Mouse (Mus musculus) neural tube, embryonic 14.5 days (tissue): ENCODE measurements around the gene Rhog. TPM values are rescaled to one million over a fixed set of nuclear protein-coding genes. Genes with fewer than 3 reads are reported as not detected.

ENCODE experiments used
- ATAC-seq: fragments of 200-750 bp; cut with Nextera tagmentation; 2 replicates; pipeline ENCODE4 v1.8.0; 2017; ENCODE audit warnings: low read depth, mild to moderate bottlenecking, moderate TSS enrichment, moderate library complexity
- H3K27ac ChIP-seq: fragments of 300-500 bp; sonication (generic); 2 replicates; pipeline ENCODE4 v1.5.1; 2014; ENCODE audit warnings: low read depth, mild to moderate bottlenecking, control low read depth, low read length, moderate library complexity, mixed read lengths
- H3K27me3 ChIP-seq: fragments of 300-500 bp; sonication (generic); 2 replicates; pipeline ENCODE4 v1.6.1; 2014; ENCODE audit warnings: low read length; ENCODE audit not compliant: control insufficient read depth, insufficient read depth
- H3K36me3 ChIP-seq: fragments of 300-500 bp; sonication (generic); 2 replicates; pipeline ENCODE4 v1.6.1; 2014; ENCODE audit warnings: low read length, mixed read lengths; ENCODE audit not compliant: control insufficient read depth, insufficient read depth
- H3K4me1 ChIP-seq: fragments of 300-500 bp; sonication (generic); 2 replicates; pipeline ENCODE4 v1.6.1; 2014; ENCODE audit warnings: low read length; ENCODE audit not compliant: control insufficient read depth, insufficient read depth
- H3K4me2 ChIP-seq: fragments of 300-500 bp; sonication (generic); 2 replicates; pipeline ENCODE4 v1.6.1; 2014; ENCODE audit warnings: mild to moderate bottlenecking, low read depth, low read length, control low read depth
- H3K4me3 ChIP-seq: fragments of 300-500 bp; sonication (generic); 2 replicates; pipeline ENCODE4 v1.5.1; 2014; ENCODE audit warnings: low read depth, low read length, control low read depth, mixed read lengths
- H3K9ac ChIP-seq: fragments of 300-500 bp; sonication (generic); replicated peaks from 2 replicates; pipeline ENCODE4 v1.6.1; 2014; ENCODE audit warnings: low read depth, mild to moderate bottlenecking, control low read depth, low read length, mixed read lengths
- H3K9me3 ChIP-seq: fragments of 300-500 bp; sonication (generic); 2 replicates; pipeline ENCODE4 v1.6.1; 2016; ENCODE audit warnings: low read length; ENCODE audit not compliant: control insufficient read depth
- WGBS: fragments of 180-500 bp; shearing (Covaris S2); extraction: QIAGEN DNeasy Blood & Tissue Kit; methylation state at CpG from one replicate; pipeline ENCODE4 v1.1.7; 2014; 5-methylcytosine and 5-hydroxymethylcytosine counted together
- polyA plus RNA-seq: library from polyadenylated mRNA; unstranded; fragments of >200 nt; fragmentation: Nextera tagmentation; extraction: Ambion mirVana; gene quantifications from 2 replicates; pipeline ENCODE4 v1.2.1, GENCODE M21; 2014

Gene Rhog
- polyA plus RNA-seq = 11.4 and 19.4 TPM in 2 replicates

DNA sequence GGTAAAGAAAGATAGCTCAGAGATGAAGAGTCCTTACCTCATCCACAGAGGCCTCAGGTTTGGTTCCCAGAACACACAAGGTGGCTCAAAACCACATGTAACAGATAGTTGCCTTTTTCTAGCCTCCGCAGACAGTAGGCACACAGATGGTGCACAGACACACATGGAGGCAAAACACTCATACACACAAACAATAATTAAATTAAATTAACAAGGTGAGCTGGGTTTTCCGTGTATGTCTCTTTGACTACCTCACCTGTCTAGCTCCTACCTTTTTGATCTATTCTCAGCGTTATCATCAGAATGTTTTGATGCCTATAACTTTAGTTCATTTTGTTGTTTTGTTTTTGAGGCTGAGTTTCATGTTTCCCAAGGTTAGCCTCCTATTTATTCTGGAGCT lies at the start of gene Rhog:
Gene Rhog (minus strand): TSS at position 101 of the 400 bp plus-strand sequence.
- Histone ChIP-seq H3K36me3 (no peaks in the 10 kb centered on the region), H3K27ac (no peak within 1 kb of the TSS), H3K9ac (no peak within 1 kb of the TSS), H3K4me2 (no peak within 1 kb of the TSS), H3K4me3 (no peak within 1 kb of the TSS), H3K4me1 (peaks cover 5% of the 10 kb centered on the region), H3K27me3 (no peaks in the 10 kb centered on the region), H3K9me3 (no peaks in the 10 kb centered on the region)
- no peak for ATAC-seq
- WGBS = 86% methylated on average over 3 of the region's 3 CpGs

DNA sequence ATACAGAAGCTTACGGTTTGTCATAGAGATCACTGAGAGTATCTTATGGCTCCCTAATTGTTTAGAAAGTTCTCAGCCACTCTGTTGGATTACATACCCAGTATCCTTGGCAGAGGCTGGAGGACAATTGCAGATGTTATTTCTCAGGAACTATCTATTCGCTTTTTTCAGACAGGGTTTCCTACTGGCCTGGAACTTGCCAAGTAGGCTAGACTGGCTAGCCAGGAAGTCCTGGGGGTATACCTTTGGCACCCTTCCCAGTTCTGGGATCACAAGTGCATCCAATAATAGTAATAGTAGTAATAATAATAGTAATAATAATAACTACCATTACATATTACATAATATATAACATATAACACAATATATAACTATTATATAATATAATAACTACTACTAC lies 49.7 kb upstream of the Rhog start:
- 92% methylated on average over 2 of the region's 2 CpGs for WGBS
- H3K4me3 ChIP-seq = no peak overlapping the region
- H3K9ac ChIP-seq = no peak overlapping the region
- H3K27ac ChIP-seq = no peak overlapping the region
- no peaks in the 10 kb centered on the region for H3K9me3 ChIP-seq
- H3K36me3 ChIP-seq = no peaks in the 10 kb centered on the region
- no peak overlapping the region for H3K4me2 ChIP-seq
- H3K27me3 ChIP-seq = no peaks in the 10 kb centered on the region
- no peaks in the 10 kb centered on the region for H3K4me1 ChIP-seq
- ATAC-seq = no peak

DNA sequence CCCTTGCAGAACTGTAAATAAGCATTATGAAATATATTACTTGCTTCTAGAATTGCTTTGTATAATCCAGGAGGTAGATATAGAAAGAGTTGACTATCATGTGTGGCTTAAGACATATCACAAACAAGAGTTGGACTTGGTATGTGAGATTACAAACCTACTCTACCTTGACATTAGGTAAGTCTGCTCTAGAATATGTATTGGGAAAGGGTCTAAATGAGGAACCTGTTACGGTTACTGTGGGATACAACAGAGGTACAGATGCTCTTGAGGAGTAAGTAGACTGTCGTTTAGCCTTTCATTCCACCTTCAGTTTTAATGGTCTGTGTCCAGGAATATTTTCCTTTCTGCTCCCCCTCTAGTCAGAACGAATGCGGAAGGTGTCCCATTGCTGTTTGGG lies 46.6 kb upstream of the Rhog start:
- no peak for ATAC-seq
- Histone ChIP-seq H3K4me2 (no peak overlapping the region), H3K36me3 (no peaks in the 10 kb centered on the region), H3K27ac (no peak overlapping the region), H3K27me3 (no peaks in the 10 kb centered on the region), H3K9ac (no peak overlapping the region), H3K4me3 (no peak overlapping the region), H3K4me1 (no peaks in the 10 kb centered on the region), H3K9me3 (no peaks in the 10 kb centered on the region)
- 95% methylated on average over 4 of the region's 4 CpGs for WGBS

DNA sequence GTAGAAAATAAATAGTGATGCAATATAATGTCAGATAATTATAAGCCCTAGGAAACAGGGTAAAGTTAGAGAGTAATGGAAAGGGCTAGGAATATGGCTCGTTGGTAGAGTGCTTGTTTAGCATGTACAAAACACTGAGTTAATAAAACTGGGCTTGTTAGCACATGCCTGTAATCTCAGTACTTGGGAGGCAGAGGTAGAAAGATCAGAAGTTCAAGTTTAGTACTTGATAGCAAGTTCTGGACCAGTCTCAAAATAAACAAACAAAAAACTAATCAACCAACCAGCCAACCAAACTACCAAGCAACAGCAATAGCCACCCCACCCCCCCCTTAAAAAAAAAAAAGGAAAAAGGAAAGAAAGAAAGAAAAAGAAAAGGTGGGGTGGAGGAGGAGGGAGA lies 44.9 kb upstream of the Rhog start:
- Histone ChIP-seq H3K36me3 (no peaks in the 10 kb centered on the region), H3K9me3 (no peaks in the 10 kb centered on the region), H3K27ac (no peak overlapping the region), H3K9ac (no peak overlapping the region), H3K27me3 (no peaks in the 10 kb centered on the region), H3K4me3 (no peak overlapping the region), H3K4me2 (no peak overlapping the region), H3K4me1 (no peaks in the 10 kb centered on the region)
- WGBS = 92% methylated on average over 1 of the region's 1 CpGs
- ATAC-seq = no peak

DNA sequence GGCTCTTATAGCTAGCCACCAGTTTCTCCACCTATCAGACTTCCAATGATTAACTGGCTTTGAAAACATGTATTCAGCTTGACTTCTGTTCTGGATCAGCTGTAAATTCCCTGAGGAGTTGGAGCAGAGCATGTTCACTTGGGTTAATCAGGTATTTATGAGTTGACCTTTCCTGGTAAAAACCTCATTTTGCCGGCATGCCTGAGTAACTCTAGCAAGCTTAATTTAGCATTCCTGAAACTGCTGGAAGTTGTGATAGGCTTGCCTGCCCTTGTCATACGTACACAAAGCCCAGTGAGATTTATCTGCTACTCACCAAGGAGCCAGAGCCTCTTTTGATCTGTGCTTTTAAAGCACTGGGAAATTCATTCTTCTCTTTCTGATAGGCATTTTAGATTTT lies 37.4 kb upstream of the Rhog start:
- ATAC-seq = no peak
- Histone ChIP-seq H3K36me3 (no peaks in the 10 kb centered on the region), H3K9me3 (no peaks in the 10 kb centered on the region), H3K9ac (no peak overlapping the region), H3K27ac (no peak overlapping the region), H3K4me2 (no peak overlapping the region), H3K4me3 (no peak overlapping the region), H3K27me3 (no peaks in the 10 kb centered on the region), H3K4me1 (0 out of 2 replicates have a peak, but pooled peaks cover 3% of the 10 kb centered on the region)
- 3% methylated on average over 2 of the region's 2 CpGs for WGBS

DNA sequence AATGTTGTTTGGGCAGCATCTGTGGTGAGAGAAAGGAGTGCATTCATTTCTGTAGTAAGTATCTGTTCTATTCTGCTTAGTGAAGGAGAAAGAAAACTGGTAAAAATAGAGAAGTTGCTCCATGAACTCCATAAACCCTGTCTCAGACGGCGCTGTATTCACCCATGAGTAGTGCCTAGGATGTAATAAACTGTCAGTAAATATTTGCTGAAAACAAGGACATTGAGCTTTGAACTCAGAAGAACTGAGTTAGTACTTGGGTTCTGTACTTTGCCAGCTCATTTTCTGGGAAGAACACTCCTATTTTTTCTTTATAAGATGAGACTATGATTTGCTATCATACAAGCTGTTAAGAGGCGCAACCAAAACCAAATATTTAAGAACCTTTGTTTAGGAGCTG lies 36.4 kb upstream of the Rhog start:
- Histone ChIP-seq H3K27me3 (no peaks in the 10 kb centered on the region), H3K4me3 (no peak overlapping the region), H3K4me2 (no peak overlapping the region), H3K4me1 (0 out of 2 replicates have a peak, but pooled peaks cover 3% of the 10 kb centered on the region), H3K36me3 (no peaks in the 10 kb centered on the region), H3K9me3 (no peaks in the 10 kb centered on the region), H3K9ac (no peak overlapping the region), H3K27ac (no peak overlapping the region)
- 89% methylated on average over 3 of the region's 3 CpGs for WGBS
- ATAC-seq = no peak

DNA sequence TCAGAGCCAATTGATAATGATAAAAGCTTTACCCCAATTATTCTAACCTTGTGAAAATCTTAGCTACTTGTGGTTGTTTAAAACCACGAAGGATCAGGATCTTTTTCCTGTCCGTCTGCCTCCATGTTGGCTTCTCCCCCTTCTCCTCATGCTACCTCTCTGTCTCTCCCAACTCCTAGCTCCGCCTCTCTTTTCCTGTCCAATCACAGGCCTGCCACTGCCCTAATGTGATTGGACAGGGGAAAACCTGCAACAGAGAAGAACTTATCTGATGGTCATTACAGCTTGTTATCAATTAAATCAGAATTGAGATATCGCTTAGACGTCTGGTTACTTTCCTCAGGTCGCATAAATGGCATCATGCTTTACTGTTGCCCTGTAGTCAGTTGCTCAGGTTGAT lies 33.6 kb upstream of the Rhog start:
- no peak overlapping the region for H3K9ac ChIP-seq
- no peak overlapping the region for H3K4me3 ChIP-seq
- H3K27me3 ChIP-seq = no peaks in the 10 kb centered on the region
- no peak for ATAC-seq
- no peaks in the 10 kb centered on the region for H3K9me3 ChIP-seq
- 84% methylated on average over 6 of the region's 6 CpGs for WGBS
- H3K27ac ChIP-seq = no peak overlapping the region
- H3K4me2 ChIP-seq = no peak overlapping the region
- no peaks in the 10 kb centered on the region for H3K36me3 ChIP-seq
- H3K4me1 ChIP-seq = 0 out of 2 replicates have a peak, but pooled peaks cover 3% of the 10 kb centered on the region

DNA sequence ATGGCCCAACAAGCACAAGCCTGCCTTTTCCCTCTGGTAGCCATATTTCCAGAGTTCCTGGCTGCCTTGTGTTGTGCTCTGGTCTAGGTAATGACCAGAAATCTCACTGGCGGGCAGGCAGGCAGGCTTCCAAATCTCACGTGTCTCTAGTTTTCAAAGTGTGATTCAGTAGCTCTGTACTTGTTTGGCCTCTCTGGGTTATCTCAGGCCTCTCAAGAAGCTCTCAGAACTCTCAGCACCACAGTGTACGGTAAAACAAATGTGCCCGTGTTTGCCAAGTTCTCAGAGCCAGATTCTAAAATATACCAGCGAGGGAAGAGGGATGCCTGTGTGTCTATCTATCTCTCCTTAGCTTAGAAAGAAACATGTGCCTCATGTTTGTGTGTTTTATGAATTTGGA lies 26.4 kb upstream of the Rhog start:
- Histone ChIP-seq H3K9me3 (no peaks in the 10 kb centered on the region), H3K27me3 (no peaks in the 10 kb centered on the region), H3K4me3 (no peak overlapping the region), H3K4me2 (no peak overlapping the region), H3K27ac (no peak overlapping the region), H3K36me3 (no peaks in the 10 kb centered on the region), H3K9ac (no peak overlapping the region), H3K4me1 (no peaks in the 10 kb centered on the region)
- ATAC-seq = no peak
- 84% methylated on average over 5 of the region's 5 CpGs for WGBS

DNA sequence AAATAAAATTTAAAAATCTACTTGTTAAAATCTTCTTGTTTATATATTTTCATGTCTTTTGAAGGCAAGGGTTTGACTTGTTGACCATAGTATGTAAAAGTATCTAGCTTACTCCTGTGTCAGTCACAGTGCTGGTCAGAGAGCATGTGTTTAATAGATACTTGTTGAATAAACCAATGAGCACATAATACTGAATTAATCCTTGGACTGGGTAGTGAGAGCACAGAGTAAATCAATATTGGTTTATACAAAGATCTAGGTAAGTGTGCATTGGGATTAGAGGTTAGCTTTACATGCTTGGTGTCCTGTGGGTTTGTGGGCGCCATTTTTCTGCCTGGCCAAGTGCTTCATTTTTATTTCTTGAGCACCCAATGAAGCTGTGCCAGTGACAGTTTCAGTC lies 25.5 kb upstream of the Rhog start:
- H3K4me2 ChIP-seq = no peak overlapping the region
- no peak overlapping the region for H3K27ac ChIP-seq
- no peaks in the 10 kb centered on the region for H3K4me1 ChIP-seq
- no peaks in the 10 kb centered on the region for H3K27me3 ChIP-seq
- ATAC-seq = no peak
- H3K4me3 ChIP-seq = no peak overlapping the region
- H3K36me3 ChIP-seq = no peaks in the 10 kb centered on the region
- WGBS = 93% methylated on average over 1 of the region's 1 CpGs
- no peak overlapping the region for H3K9ac ChIP-seq
- H3K9me3 ChIP-seq = no peaks in the 10 kb centered on the region
